Comparison of ENCODE assay signal across 27 mouse cellular contexts in genomic region chr10:108771081-108771480, GRCm38 (mm10).
"Had no signal": no experiment of that assay in that cellular context is flagged by ENCODE, and none has a peak within 500 bp of the region (broad histone marks: within the 10 kb centered on the region; RNA-seq: fewer than 3 reads in every experiment).

No protein-coding gene starts in this region.

- H3K27me3 ChIP-seq: heart, embryonic 12.5 days; hindbrain, embryonic 12.5 days; intestine, embryonic 15.5 days; limb, embryonic 13.5 days; limb, embryonic 15.5 days; liver, embryonic 12.5 days had no signal

- ATAC-seq: hindbrain, embryonic 16.5 days; inflammation-experienced regulatory T-cells, adult 6 months; intestine, embryonic 15.5 days; intestine, postnatal 0 days; liver, embryonic 12.5 days had no signal

- H3K9ac ChIP-seq: heart, embryonic 12.5 days; hindbrain, embryonic 12.5 days; hindbrain, embryonic 14.5 days; intestine, embryonic 15.5 days; limb, embryonic 13.5 days; limb, embryonic 15.5 days; liver, embryonic 12.5 days; liver, embryonic 14.5 days had no signal

- H3K36me3 ChIP-seq: heart, embryonic 10.5 days; heart, embryonic 12.5 days; hindbrain, embryonic 10.5 days; hindbrain, embryonic 12.5 days; intestine, embryonic 15.5 days; limb, embryonic 13.5 days; limb, embryonic 15.5 days; liver, embryonic 12.5 days had no signal

- H3K27ac ChIP-seq: gastrocnemius, adult 2 months; heart, embryonic 10.5 days; hindbrain, embryonic 10.5 days; hindbrain, embryonic 12.5 days; hindbrain, embryonic 14.5 days; intestine, embryonic 15.5 days; left cerebral cortex, adult 2 months; limb, embryonic 13.5 days; limb, embryonic 15.5 days; liver, embryonic 12.5 days; liver, embryonic 14.5 days had no signal

- H3K9me3 ChIP-seq: heart, embryonic 10.5 days; heart, embryonic 12.5 days; hindbrain, embryonic 10.5 days; hindbrain, embryonic 12.5 days; intestine, embryonic 15.5 days; limb, embryonic 13.5 days; limb, embryonic 15.5 days; liver, embryonic 12.5 days had no signal

- H3K4me3 ChIP-seq: gastrocnemius, adult 2 months; heart, embryonic 10.5 days; heart, embryonic 12.5 days; hindbrain, embryonic 10.5 days; hindbrain, embryonic 12.5 days; intestine, embryonic 15.5 days; left cerebral cortex, adult 2 months; limb, embryonic 13.5 days; limb, embryonic 15.5 days; liver, embryonic 12.5 days had no signal

- H3K4me2 ChIP-seq: heart, embryonic 12.5 days; hindbrain, embryonic 12.5 days; hindbrain, embryonic 14.5 days; intestine, embryonic 15.5 days; limb, embryonic 13.5 days; limb, embryonic 15.5 days; liver, embryonic 12.5 days had no signal

- DNase-seq: gastrocnemius, adult 2 months; gastrocnemius, postnatal 10 days; gastrocnemius, postnatal 25 days; heart, adult 18-20 months; heart, postnatal 10 days; heart, postnatal 4 days; kidney, adult 18-20 months; kidney, adult 8-10 months; kidney, postnatal 10 days; kidney, postnatal 25 days; kidney, postnatal 4 days; layer of hippocampus, adult 9-11 months; left cerebral cortex, postnatal 4 days had no signal

- H3K4me1 ChIP-seq: heart, embryonic 10.5 days; heart, embryonic 12.5 days; hindbrain, embryonic 10.5 days; hindbrain, embryonic 12.5 days; intestine, embryonic 15.5 days; limb, embryonic 13.5 days; limb, embryonic 15.5 days; liver, embryonic 12.5 days had no signal
